Mouse (Mus musculus): ENCODE results near the gene Sgpl1. TPM values are rescaled to one million over a fixed set of nuclear protein-coding genes. Genes with fewer than 3 reads are reported as not detected.
"Not testable (repeated sequence)": the region's sequence is repeated elsewhere in the genome, so short reads cannot be mapped to it uniquely, and the experiment has no call there.

Sgpl1 gene
- polyA plus RNA-seq, 1 experiment from 2014 or later, result 91.0 TPM

- no peaks in the 10 kb centered on the region for H3K4me1 ChIP-seq (ENCODE audit: control insufficient read depth, insufficient read depth, low read length)
- peaks cover 2% of the 10 kb centered on the region; the same call in 1 of the 2 replicates for H3K36me3 ChIP-seq (ENCODE audit: control insufficient read depth, insufficient read depth, low read length)
- no peak overlapping the region for H3K9ac ChIP-seq (ENCODE audit: low read length)
- H3K27me3 ChIP-seq (ENCODE audit: control insufficient read depth, insufficient read depth, low read length), result no peaks in the 10 kb centered on the region
- no peak overlapping the region for H3K27ac ChIP-seq (replicated peaks; ENCODE audit: low read depth, low read length)
- no peak for DNase-seq (ENCODE audit: low spot score)
- no peak overlapping the region for H3K4me3 ChIP-seq (ENCODE audit: low read depth, low read length)
- H3K9me3 ChIP-seq (ENCODE audit: control insufficient read depth, low read length), result no peaks in the 10 kb centered on the region
- H3K4me2 ChIP-seq (ENCODE audit: low read depth, severe bottlenecking), result no peak overlapping the region
- 92% methylated on average over 1 of the region's 1 CpGs for WGBS
- ATAC-seq (ENCODE audit: insufficient number of reproducible peaks, low FRiP score, low TSS enrichment, low read depth), result no peak
These were observed 18.7 kb downstream of the Sgpl1 start for GRCm38 (mm10) chr10:61128701-61129365.

- DNase-seq (ENCODE audit: low spot score), result no peak
- WGBS, result 89% methylated on average over 2 of the region's 2 CpGs
These were observed 23.0 kb downstream of the Sgpl1 start for GRCm38 (mm10) chr10:61124462-61124861.

GRCm38 (mm10) chr10:61123276-61123913 lies 24.1 kb downstream of the Sgpl1 start:
- peaks cover 2% of the 10 kb centered on the region; the same call in 1 of the 2 replicates for H3K36me3 ChIP-seq (ENCODE audit: control insufficient read depth, insufficient read depth, low read length)
- H3K9ac ChIP-seq (ENCODE audit: low read length), result no peak overlapping the region
- no peak overlapping the region for H3K4me2 ChIP-seq (ENCODE audit: low read depth, severe bottlenecking)
- WGBS, result 94% methylated on average over 3 of the region's 3 CpGs
- no peaks in the 10 kb centered on the region for H3K9me3 ChIP-seq (ENCODE audit: control insufficient read depth, low read length)
- DNase-seq (ENCODE audit: low spot score) (no peak), ATAC-seq (ENCODE audit: insufficient number of reproducible peaks, low FRiP score, low TSS enrichment, low read depth) (no peak)
- H3K27me3 ChIP-seq (ENCODE audit: control insufficient read depth, insufficient read depth, low read length), result no peaks in the 10 kb centered on the region
- no peak overlapping the region for H3K27ac ChIP-seq (replicated peaks; ENCODE audit: low read depth, low read length)
- no peak overlapping the region for H3K4me3 ChIP-seq (ENCODE audit: low read depth, low read length)
- H3K4me1 ChIP-seq (ENCODE audit: control insufficient read depth, insufficient read depth, low read length), result no peaks in the 10 kb centered on the region

More at GRCm38 (mm10) chr10:61124462-61124861, 23.0 kb downstream of the Sgpl1 start:
- no peak overlapping the region for H3K4me3 ChIP-seq (ENCODE audit: low read depth, low read length)
- no peak overlapping the region for H3K27ac ChIP-seq (replicated peaks; ENCODE audit: low read depth, low read length)
- peaks cover 2% of the 10 kb centered on the region; the same call in 1 of the 2 replicates for H3K36me3 ChIP-seq (ENCODE audit: control insufficient read depth, insufficient read depth, low read length)
- H3K27me3 ChIP-seq (ENCODE audit: control insufficient read depth, insufficient read depth, low read length), result no peaks in the 10 kb centered on the region
- no peak overlapping the region for H3K9ac ChIP-seq (ENCODE audit: low read length)
- no peaks in the 10 kb centered on the region for H3K4me1 ChIP-seq (ENCODE audit: control insufficient read depth, insufficient read depth, low read length)
- ATAC-seq (ENCODE audit: insufficient number of reproducible peaks, low FRiP score, low TSS enrichment, low read depth), result no peak
- H3K9me3 ChIP-seq (ENCODE audit: control insufficient read depth, low read length), result no peaks in the 10 kb centered on the region
- H3K4me2 ChIP-seq (ENCODE audit: low read depth, severe bottlenecking), result no peak overlapping the region

GRCm38 (mm10) chr10:61121732-61122131 lies 25.8 kb downstream of the Sgpl1 start:
- H3K9me3 ChIP-seq (ENCODE audit: control insufficient read depth, low read length); H3K27me3 ChIP-seq (ENCODE audit: control insufficient read depth, insufficient read depth, low read length); H3K4me2 ChIP-seq (ENCODE audit: low read depth, severe bottlenecking); H3K4me3 ChIP-seq (ENCODE audit: low read depth, low read length); H3K4me1 ChIP-seq (ENCODE audit: control insufficient read depth, insufficient read depth, low read length); ATAC-seq (ENCODE audit: insufficient number of reproducible peaks, low FRiP score, low TSS enrichment, low read depth); DNase-seq (ENCODE audit: low spot score); H3K27ac ChIP-seq (replicated peaks; ENCODE audit: low read depth, low read length); H3K36me3 ChIP-seq (ENCODE audit: control insufficient read depth, insufficient read depth, low read length); H3K9ac ChIP-seq (ENCODE audit: low read length): not testable (repeated sequence)
- 93% methylated on average over 4 of the region's 4 CpGs for WGBS

- no peaks in the 10 kb centered on the region for H3K9me3 ChIP-seq (ENCODE audit: control insufficient read depth, low read length)
- peaks cover under 1% of the 10 kb centered on the region for H3K36me3 ChIP-seq (ENCODE audit: control insufficient read depth, insufficient read depth, low read length)
These were observed 33.2 kb downstream of the Sgpl1 start for GRCm38 (mm10) chr10:61114246-61114720.

GRCm38 (mm10) chr10:61103564-61104114 lies 43.9 kb downstream of the Sgpl1 start:
- Histone ChIP-seq H3K27me3 (ENCODE audit: control insufficient read depth, insufficient read depth, low read length) (no peaks in the 10 kb centered on the region), H3K4me3 (ENCODE audit: low read depth, low read length) (no peak overlapping the region), H3K9ac (ENCODE audit: low read length) (no peak overlapping the region), H3K36me3 (ENCODE audit: control insufficient read depth, insufficient read depth, low read length) (peaks cover 22% of the 10 kb centered on the region), H3K4me1 (ENCODE audit: control insufficient read depth, insufficient read depth, low read length) (no peaks in the 10 kb centered on the region), H3K27ac (replicated peaks; ENCODE audit: low read depth, low read length) (no peak overlapping the region), H3K9me3 (ENCODE audit: control insufficient read depth, low read length) (no peaks in the 10 kb centered on the region), H3K4me2 (ENCODE audit: low read depth, severe bottlenecking) (no peak overlapping the region)
- ATAC-seq (ENCODE audit: insufficient number of reproducible peaks, low FRiP score, low TSS enrichment, low read depth) (no peak), DNase-seq (ENCODE audit: low spot score) (no peak)
- 82% methylated on average over 3 of the region's 3 CpGs for WGBS

More at GRCm38 (mm10) chr10:61114246-61114720, 33.2 kb downstream of the Sgpl1 start:
- Histone ChIP-seq H3K9ac (ENCODE audit: low read length) (no peak overlapping the region), H3K4me3 (ENCODE audit: low read depth, low read length) (no peak overlapping the region), H3K27ac (replicated peaks; ENCODE audit: low read depth, low read length) (no peak overlapping the region), H3K4me2 (ENCODE audit: low read depth, severe bottlenecking) (no peak overlapping the region), H3K4me1 (ENCODE audit: control insufficient read depth, insufficient read depth, low read length) (no peaks in the 10 kb centered on the region), H3K27me3 (ENCODE audit: control insufficient read depth, insufficient read depth, low read length) (no peaks in the 10 kb centered on the region)
- WGBS, result 83% methylated on average over 2 of the region's 2 CpGs
- ATAC-seq (ENCODE audit: insufficient number of reproducible peaks, low FRiP score, low TSS enrichment, low read depth), result no peak
- no peak for DNase-seq (ENCODE audit: low spot score)

- no peak overlapping the region for H3K4me3 ChIP-seq (ENCODE audit: low read depth, low read length)
- H3K27me3 ChIP-seq (ENCODE audit: control insufficient read depth, insufficient read depth, low read length), result no peaks in the 10 kb centered on the region
- H3K4me1 ChIP-seq (ENCODE audit: control insufficient read depth, insufficient read depth, low read length), result peaks cover 7% of the 10 kb centered on the region
- H3K27ac ChIP-seq (replicated peaks; ENCODE audit: low read depth, low read length), result no peak overlapping the region
- ATAC-seq (ENCODE audit: insufficient number of reproducible peaks, low FRiP score, low TSS enrichment, low read depth) (no peak), DNase-seq (ENCODE audit: low spot score) (no peak)
- no peaks in the 10 kb centered on the region for H3K9me3 ChIP-seq (ENCODE audit: control insufficient read depth, low read length)
- no peak overlapping the region for H3K9ac ChIP-seq (ENCODE audit: low read length)
- H3K36me3 ChIP-seq (ENCODE audit: control insufficient read depth, insufficient read depth, low read length), result no peaks in the 10 kb centered on the region
- H3K4me2 ChIP-seq (ENCODE audit: low read depth, severe bottlenecking), result no peak overlapping the region
- 73% methylated on average over 6 of the region's 6 CpGs for WGBS
These were observed 55.6 kb downstream of the Sgpl1 start for GRCm38 (mm10) chr10:61091866-61092265.

All from limb, embryonic 11.5 days (tissue).